Mouse (Mus musculus) heart, adult 2 months (tissue): ENCODE data around the gene Adipor1. TPM values are rescaled to one million over a fixed set of nuclear protein-coding genes. Genes with fewer than 3 reads are reported as not detected.

Experiments
- DNase-seq, 2 experiments: peaks; one replicate each; pipeline ENCODE4 v3.0.0; 2021
- H3K27ac ChIP-seq: fragments of 200-600 bp; 2 replicates; pipeline ENCODE4 v1.8.1; 2022
- H3K27me3 ChIP-seq: fragments of 200-500 bp; 2 replicates; pipeline ENCODE4 v1.6.1; 2012; ENCODE audit warnings: mild to moderate bottlenecking, low read length, inconsistent platforms, mixed read lengths; ENCODE audit not compliant: control insufficient read depth, insufficient read depth
- H3K36me3 ChIP-seq: fragments of 200-500 bp; 2 replicates; pipeline ENCODE4 v1.6.1; 2012; ENCODE audit warnings: low read length, inconsistent platforms; ENCODE audit not compliant: control insufficient read depth, insufficient read depth
- H3K4me1 ChIP-seq: fragments of 200-500 bp; 2 replicates; pipeline ENCODE4 v1.6.1; 2011; ENCODE audit warnings: low read length; ENCODE audit not compliant: control insufficient read depth, insufficient read depth
- H3K4me3 ChIP-seq: fragments of 200-600 bp; 2 replicates; pipeline ENCODE4 v1.8.1; 2022
- H3K79me2 ChIP-seq: fragments of 200-500 bp; replicated peaks from 2 replicates; pipeline ENCODE4 v1.6.1; 2012; ENCODE audit warnings: mild to moderate bottlenecking, inconsistent platforms, low read length, moderate library complexity, mixed read lengths; ENCODE audit not compliant: control insufficient read depth, insufficient read depth
- H3K9ac ChIP-seq: fragments of 200-500 bp; 2 replicates; pipeline ENCODE4 v1.6.1; 2012; ENCODE audit warnings: low read depth, mild to moderate bottlenecking, control low read depth, inconsistent platforms, low read length, mixed read lengths
- CTCF ChIP-seq: fragments of 200-600 bp; IDR thresholded peaks from 2 replicates; pipeline ENCODE4 v1.8.1; 2022; ENCODE audit warnings: antibody characterized with exemption, mild to moderate bottlenecking, moderate library complexity
- EP300 ChIP-seq: fragments of 200-500 bp; IDR thresholded peaks from 2 replicates; pipeline ENCODE4 v1.6.1; 2011; ENCODE audit warnings: low read depth, low read length, control low read depth; ENCODE audit not compliant: insufficient read depth
- POLR2A ChIP-seq: fragments of 200-500 bp; IDR thresholded peaks from 2 replicates; pipeline ENCODE4 v1.6.1; 2011; ENCODE audit warnings: mild to moderate bottlenecking, low read depth, low read length, control low read depth; ENCODE audit not compliant: insufficient read depth
- WGBS: fragments of 180-500 bp; shearing (Covaris S2); methylation state at CpG from one replicate; pipeline ENCODE4 v1.1.7; 2018; 5-methylcytosine and 5-hydroxymethylcytosine counted together
- intact Hi-C: fragments of 180-260 bp; cut with DNase I; formaldehyde crosslinking; loops from one replicate; pipeline ENCODE4 v1.15.1; 2025
- polyA plus RNA-seq: library from polyadenylated mRNA; depleted of rRNA; stranded (reverse); fragments of >200 nt; gene quantifications from 2 replicates; pipeline ENCODE4 v1.2.3, GENCODE M21; 2012
- total RNA-seq, 2 experiments: library from RNA; stranded (reverse); gene quantifications; 2 replicates each; pipeline ENCODE4 v1.2.3; 2021

Gene Adipor1
- total and polyA plus RNA-seq, 3 experiments = 140 to 148 (median 140) TPM

DNA sequence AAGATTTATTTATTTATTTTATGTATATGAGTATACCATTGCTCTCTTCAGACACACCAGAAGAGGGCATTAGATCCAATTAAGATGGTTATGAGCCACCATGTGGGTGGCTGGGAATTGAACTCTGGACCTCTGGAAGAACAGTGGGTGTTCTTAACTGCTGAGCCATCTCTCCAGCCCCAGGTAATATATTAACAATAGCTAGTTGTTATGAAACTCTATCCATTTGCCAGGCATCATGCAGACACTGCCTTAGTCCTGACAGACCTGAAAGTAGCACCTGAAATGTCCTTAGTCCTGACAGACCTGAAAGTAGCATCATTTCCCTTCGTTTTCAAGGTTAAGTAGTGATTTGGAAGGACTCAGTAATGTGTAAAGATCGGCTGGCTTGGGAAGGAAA is 1.1 kb upstream of the Adipor1 start:
- intact Hi-C loops = loop anchor here (2.0 kb wide), 1 partner anchor 45 kb away; no protein-coding TSS in a partner anchor
- Histone ChIP-seq H3K9ac (no peak overlapping the region), H3K27ac (peak overlapping the region; percentile 99; the same call in 1 of the 2 replicates)

GRCm38 (mm10) chr1:134414501-134415167 is 544 bp upstream of the Adipor1 start:
- Histone ChIP-seq H3K27ac (peak overlapping the region; percentile 99), H3K27me3 (no peaks in the 10 kb centered on the region), H3K79me2 (peaks cover 1% of the 10 kb centered on the region), H3K4me3 (peak overlapping the region; percentile 97), H3K36me3 (peaks cover 24% of the 10 kb centered on the region), H3K4me1 (peaks cover 10% of the 10 kb centered on the region), H3K9ac (peak overlapping the region; percentile 39)
- 10% methylated on average over 11 of the region's 11 CpGs for WGBS
- no peak for DNase-seq
- intact Hi-C loops = loop anchor here (2.0 to 5.0 kb wide), 3 partner anchors 32 to 78 kb away; partner anchors contain the start of gene Rabif
- no peak for TF ChIP-seq POLR2A
- TF ChIP-seq EP300 = no peak
- peak; percentile 42 for TF ChIP-seq CTCF

More for the DNA sequence above, 1.1 kb upstream of the Adipor1 start:
- H3K79me2 ChIP-seq = peaks cover 1% of the 10 kb centered on the region; the same call in 1 of the 2 replicates
- peaks cover 18% of the 10 kb centered on the region for H3K36me3 ChIP-seq
- 42% methylated on average over 2 of the region's 2 CpGs for WGBS
- no peak overlapping the region for H3K4me3 ChIP-seq
- no peak for TF ChIP-seq CTCF
- no peak for TF ChIP-seq EP300
- no peak for TF ChIP-seq POLR2A
- peaks cover 7% of the 10 kb centered on the region for H3K4me1 ChIP-seq
- no peaks in the 10 kb centered on the region for H3K27me3 ChIP-seq
- no peak for DNase-seq

GRCm38 (mm10) chr1:134418414-134418975 is 3.3 kb downstream of the Adipor1 start:
- peaks cover 10% of the 10 kb centered on the region for H3K79me2 ChIP-seq
- TF ChIP-seq POLR2A (no peak), EP300 (no peak), CTCF (no peak)
- no peak for DNase-seq
- peak overlapping the region; percentile 99 for H3K27ac ChIP-seq
- peaks cover 18% of the 10 kb centered on the region for H3K4me1 ChIP-seq
- H3K27me3 ChIP-seq = no peaks in the 10 kb centered on the region
- H3K4me3 ChIP-seq = no peak overlapping the region
- H3K36me3 ChIP-seq = peaks cover 33% of the 10 kb centered on the region
- intact Hi-C loops = loop anchor here (5.0 kb wide), 2 partner anchors 36 to 74 kb away; partner anchors contain the start of gene Rabif
- 0 out of 2 replicates have a peak overlapping the region, but pooled peaks have one; percentile 20 for H3K9ac ChIP-seq
- 32% methylated on average over 2 of the region's 2 CpGs for WGBS

GRCm38 (mm10) chr1:134419176-134419575 is 4.0 kb downstream of the Adipor1 start:
- intact Hi-C loops = loop anchor here (5.0 kb wide), 2 partner anchors 37 to 73 kb away; partner anchors contain the start of gene Rabif
- H3K9ac ChIP-seq = no peak overlapping the region

GRCm38 (mm10) chr1:134419751-134420458 is 4.7 kb downstream of the Adipor1 start:
- H3K4me3 ChIP-seq = peak overlapping the region; percentile 15; the same call in 1 of the 2 replicates
- WGBS = 22% methylated on average over 5 of the region's 5 CpGs
- intact Hi-C loops = loop anchor here (5.0 kb wide), 2 partner anchors 38 to 72 kb away; partner anchors contain the start of gene Rabif

More at GRCm38 (mm10) chr1:134419176-134419575, 4.0 kb downstream of the Adipor1 start:
- DNase-seq = no peak
- Histone ChIP-seq H3K36me3 (peaks cover 32% of the 10 kb centered on the region), H3K4me3 (peak overlapping the region; percentile 1; the same call in 1 of the 2 replicates), H3K79me2 (peaks cover 10% of the 10 kb centered on the region), H3K4me1 (peaks cover 17% of the 10 kb centered on the region), H3K27ac (peak overlapping the region; percentile 99), H3K27me3 (no peaks in the 10 kb centered on the region)
- 15% methylated on average over 1 of the region's 1 CpGs for WGBS
- TF ChIP-seq CTCF (no peak), EP300 (no peak), POLR2A (no peak)

More at GRCm38 (mm10) chr1:134419751-134420458, 4.7 kb downstream of the Adipor1 start:
- DNase-seq = peak in 1 of 2 experiments; percentile 22
- Histone ChIP-seq H3K36me3 (peaks cover 28% of the 10 kb centered on the region), H3K4me1 (peaks cover 16% of the 10 kb centered on the region), H3K27me3 (no peaks in the 10 kb centered on the region), H3K79me2 (peaks cover 10% of the 10 kb centered on the region), H3K27ac (peak overlapping the region; percentile 99), H3K9ac (no peak overlapping the region; the same call in 1 of the 2 replicates)
- TF ChIP-seq POLR2A = no peak
- TF ChIP-seq EP300 = no peak
- TF ChIP-seq CTCF = no peak
